Mouse (Mus musculus): ENCODE results near the gene Odf3.

DNA sequence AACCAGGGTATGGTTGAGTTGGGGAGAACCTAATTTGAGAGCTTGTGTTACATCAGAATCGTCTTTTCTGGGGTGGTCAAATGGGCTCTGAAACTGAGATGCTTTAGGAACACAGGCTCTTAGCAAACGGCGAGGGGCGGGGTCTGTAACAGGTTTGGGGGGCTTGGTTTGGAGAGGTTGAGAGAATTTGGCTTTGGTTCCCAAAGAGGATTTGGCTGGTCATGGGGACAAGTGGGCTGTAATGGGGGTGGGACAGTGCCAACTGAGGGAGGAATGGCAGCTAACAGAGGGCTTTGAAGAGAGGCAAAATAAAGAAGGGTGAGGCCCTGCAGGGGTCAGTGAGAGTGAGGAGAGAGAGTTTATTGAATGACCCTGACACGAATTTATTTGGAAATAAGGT, 8.0 kb upstream of the Odf3 start:
- TF ChIP-seq CTCF (IDR thresholded peaks at IDR 0.05; ENCODE audit: low read depth, low read length) (no peak), POLR2A (IDR thresholded peaks at IDR 0.05; ENCODE audit: borderline replicate concordance, low read depth, low read length) (no peak)

Data from bone marrow macrophage, adult 2 months (primary cell).